Mouse (Mus musculus) embryonic facial prominence, embryonic 11.5 days (tissue): ENCODE results near the gene Hrnr. TPM values are rescaled to one million over a fixed set of nuclear protein-coding genes. Genes with fewer than 3 reads are reported as not detected.

Experiments
- ATAC-seq: fragments of 200-750 bp; cut with Nextera tagmentation; replicated peaks from 2 replicates; pipeline ENCODE4 v1.8.0; 2017; ENCODE audit warnings: low read depth; ENCODE audit not compliant: insufficient number of reproducible peaks, low FRiP score, low TSS enrichment
- DNase-seq: peaks from one replicate; pipeline ENCODE4 v3.0.0-alpha.2; 2015; ENCODE audit warnings: low spot score
- H3K27ac ChIP-seq: fragments of 300-500 bp; sonication (generic); replicated peaks from 2 replicates; pipeline ENCODE4 v1.5.1; 2014; ENCODE audit warnings: mild to moderate bottlenecking, low read depth, low read length, control low read depth
- H3K27me3 ChIP-seq: fragments of 300-500 bp; sonication (generic); 2 replicates; pipeline ENCODE4 v1.6.1; 2014; ENCODE audit warnings: mild to moderate bottlenecking, low read length, moderate library complexity, mixed read lengths; ENCODE audit not compliant: control insufficient read depth, insufficient read depth
- H3K36me3 ChIP-seq: fragments of 300-500 bp; sonication (generic); replicated peaks from 2 replicates; pipeline ENCODE4 v1.6.1; 2014; ENCODE audit warnings: low read depth, mild to moderate bottlenecking, low read length, moderate library complexity, mixed read lengths; ENCODE audit not compliant: control insufficient read depth, insufficient read depth
- H3K4me1 ChIP-seq: fragments of 300-500 bp; sonication (generic); 2 replicates; pipeline ENCODE4 v1.6.1; 2014; ENCODE audit warnings: low read length, mixed read lengths; ENCODE audit not compliant: control insufficient read depth, insufficient read depth
- H3K4me2 ChIP-seq: fragments of 300-500 bp; sonication (generic); 2 replicates; pipeline ENCODE4 v1.6.1; 2014; ENCODE audit warnings: low read depth, mild to moderate bottlenecking, control low read depth, low read length, moderate library complexity
- H3K4me3 ChIP-seq: fragments of 300-500 bp; sonication (generic); 2 replicates; pipeline ENCODE4 v1.5.1; 2014; ENCODE audit warnings: low read depth, low read length, control low read depth
- H3K9ac ChIP-seq: fragments of 300-500 bp; sonication (generic); replicated peaks from 2 replicates; pipeline ENCODE4 v1.6.1; 2014; ENCODE audit warnings: mild to moderate bottlenecking, control low read depth, low read length
- H3K9me3 ChIP-seq: fragments of 300-500 bp; sonication (generic); replicated peaks from 2 replicates; pipeline ENCODE4 v1.6.1; 2016; ENCODE audit warnings: mild to moderate bottlenecking, low read length, inconsistent platforms, mixed read lengths; ENCODE audit not compliant: control insufficient read depth
- WGBS: fragments of 180-500 bp; shearing (Covaris S2); extraction: QIAGEN DNeasy Blood & Tissue Kit; methylation state at CpG from one replicate; pipeline ENCODE4 v1.1.7; 2014; 5-methylcytosine and 5-hydroxymethylcytosine counted together
- polyA plus RNA-seq: library from polyadenylated mRNA; unstranded; fragments of >200 nt; fragmentation: Nextera tagmentation; extraction: Ambion mirVana; gene quantifications from 2 replicates; pipeline ENCODE4 v1.2.1, GENCODE M21; 2014

The Hrnr gene
- polyA plus RNA-seq, 1 experiment from 2014 or later = not detected

DNA sequence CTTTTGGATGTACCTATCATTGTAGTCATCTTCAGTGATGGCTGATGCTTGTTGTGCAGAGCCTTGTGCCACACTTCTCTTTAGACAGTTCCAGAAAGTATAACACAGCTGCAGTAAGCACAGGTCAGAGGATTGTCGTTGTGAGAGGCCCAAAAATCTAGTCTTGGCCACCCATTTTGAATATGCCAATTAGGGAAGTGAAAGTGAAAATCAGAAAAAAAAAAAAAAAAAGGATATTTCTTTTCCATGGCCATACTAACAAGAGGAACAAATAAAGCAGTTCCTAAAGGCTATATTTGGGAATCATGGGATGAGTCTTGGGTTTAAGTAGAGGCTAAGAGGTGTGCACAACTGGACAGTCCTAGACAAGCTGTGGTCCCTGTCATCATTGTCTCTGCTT is 55.6 kb downstream of the Hrnr start:
- Histone ChIP-seq H3K4me3 (no peak overlapping the region), H3K9me3 (no peaks in the 10 kb centered on the region), H3K4me1 (no peaks in the 10 kb centered on the region), H3K27me3 (no peaks in the 10 kb centered on the region), H3K4me2 (no peak overlapping the region), H3K27ac (no peak overlapping the region), H3K9ac (no peak overlapping the region), H3K36me3 (no peaks in the 10 kb centered on the region)
- ATAC-seq (no peak), DNase-seq (no peak)
- WGBS = 85% methylated on average over 1 of the region's 1 CpGs

DNA sequence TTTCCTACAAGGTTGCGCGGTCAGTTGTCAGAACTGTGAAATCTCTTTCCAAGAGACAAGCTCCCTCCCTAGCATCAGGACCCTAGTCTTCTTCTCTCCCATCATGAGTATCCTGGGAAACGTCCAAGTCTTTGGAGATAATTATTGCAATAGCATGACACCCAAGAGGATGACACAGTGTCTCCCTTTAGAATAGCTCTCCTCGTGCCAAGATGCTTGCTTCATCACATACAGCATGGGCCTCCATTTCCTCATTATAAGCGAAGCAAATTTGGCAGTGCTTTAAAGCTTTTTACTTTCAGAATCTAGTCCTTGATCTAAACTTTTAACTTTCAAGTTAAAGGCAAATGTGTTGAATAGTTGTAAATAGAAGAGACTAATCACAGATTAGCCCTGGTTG is 56.1 kb downstream of the Hrnr start:
- Histone ChIP-seq H3K9ac (no peak overlapping the region), H3K27me3 (no peaks in the 10 kb centered on the region), H3K4me2 (no peak overlapping the region), H3K36me3 (no peaks in the 10 kb centered on the region), H3K4me3 (no peak overlapping the region), H3K4me1 (no peaks in the 10 kb centered on the region), H3K9me3 (no peaks in the 10 kb centered on the region), H3K27ac (no peak overlapping the region)
- DNase-seq = no peak
- no peak for ATAC-seq
- WGBS = 89% methylated on average over 5 of the region's 5 CpGs

DNA sequence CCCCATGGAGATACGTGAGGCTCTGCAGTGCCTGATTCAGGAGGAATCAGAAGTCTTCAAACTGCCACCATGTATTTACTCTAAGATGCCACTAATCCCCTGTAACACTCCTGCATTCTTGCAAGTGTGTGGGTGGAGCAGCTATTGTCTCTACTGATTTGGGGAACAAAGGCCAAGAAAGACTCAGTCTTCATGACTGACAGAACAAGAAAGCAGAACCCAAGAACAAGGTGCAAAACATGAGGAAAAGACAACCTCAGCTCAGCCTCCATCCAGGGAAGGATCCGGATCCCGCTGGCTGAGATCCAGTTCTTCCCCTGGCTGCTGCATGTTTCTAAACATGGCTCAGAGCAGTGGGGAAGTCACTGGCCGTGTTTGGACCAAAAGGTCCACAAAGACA is 58.6 kb downstream of the Hrnr start:
- no peaks in the 10 kb centered on the region for H3K27me3 ChIP-seq
- DNase-seq (no peak), ATAC-seq (no peak)
- H3K4me3 ChIP-seq = no peak overlapping the region
- WGBS = 48% methylated on average over 4 of the region's 4 CpGs
- no peaks in the 10 kb centered on the region for H3K9me3 ChIP-seq
- H3K9ac ChIP-seq = no peak overlapping the region
- no peak overlapping the region for H3K27ac ChIP-seq
- no peaks in the 10 kb centered on the region for H3K4me1 ChIP-seq
- no peaks in the 10 kb centered on the region for H3K36me3 ChIP-seq
- no peak overlapping the region for H3K4me2 ChIP-seq

Other genes with a start within 250 kb of the Hrnr start
- gene Crnn, start 175.0 kb upstream of the Hrnr start, polyA plus RNA-seq = not detected in 2 replicates
- gene Flg2, start 122.5 kb upstream of the Hrnr start, polyA plus RNA-seq = not detected in 2 replicates
- not detected in 2 replicates for gene Flg, start 46.2 kb upstream of the Hrnr start, polyA plus RNA-seq
- not detected in 2 replicates for gene Rptn, start 74.0 kb downstream of the Hrnr start, polyA plus RNA-seq
- gene Tchh, start 122.6 kb downstream of the Hrnr start, polyA plus RNA-seq = 0.42 TPM in 2 replicates
- 0.13 TPM in 1 of 2 replicates, not detected in the other for gene Tchhl1, start 149.0 kb downstream of the Hrnr start, polyA plus RNA-seq
- 525 TPM in 2 replicates for gene S100a11, start 200.7 kb downstream of the Hrnr start, polyA plus RNA-seq
- gene S100a10, start 235.3 kb downstream of the Hrnr start, polyA plus RNA-seq = 224 and 236 TPM in 2 replicates